Mouse (Mus musculus): ENCODE data around the gene Pdp2.

Pdp2 gene

DNA sequence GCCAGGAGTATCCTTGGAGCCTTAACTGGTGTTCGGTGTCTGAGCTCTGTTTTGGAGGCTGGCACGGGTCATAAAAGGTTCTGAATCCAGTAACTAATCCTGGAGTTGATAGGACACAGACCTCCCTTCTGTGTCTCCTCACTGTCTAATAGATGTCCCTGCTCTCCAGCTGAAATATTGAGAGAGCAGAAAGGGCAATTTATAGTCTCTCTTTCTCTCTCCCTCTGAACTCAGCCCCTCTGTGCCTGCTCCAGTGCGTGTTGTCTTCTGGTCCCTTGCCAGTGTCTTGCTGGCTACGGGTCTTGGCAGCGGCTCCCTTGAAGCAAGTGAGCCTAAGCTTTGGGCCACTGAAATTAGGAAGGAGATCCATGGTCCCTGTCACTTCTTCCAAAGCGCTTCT, 6.4 kb downstream of the Pdp2 start:
- peak; percentile 83 for DNase-seq (ENCODE audit: low spot score)

DNA sequence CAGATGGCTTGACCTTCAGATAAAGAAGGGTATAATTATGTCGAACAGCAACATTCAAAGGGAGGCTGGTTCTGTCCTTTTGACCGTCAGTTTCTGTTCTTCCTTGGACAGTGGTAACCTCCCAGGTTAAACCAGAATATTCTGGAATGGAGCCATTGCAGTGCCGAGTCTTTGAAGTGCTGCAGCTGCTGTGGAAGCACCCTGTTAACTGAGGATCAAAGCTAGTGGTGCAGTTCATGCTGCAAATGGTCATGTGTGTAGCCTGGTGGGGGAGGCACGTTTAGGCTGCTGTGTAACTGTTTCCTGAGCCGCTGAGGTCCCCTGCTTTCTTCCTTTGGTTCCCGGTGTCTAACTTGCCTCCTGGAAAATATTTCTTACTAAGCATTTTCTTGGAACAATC, 7.2 kb downstream of the Pdp2 start:
- peak; percentile 66 for DNase-seq (ENCODE audit: low spot score)

DNA sequence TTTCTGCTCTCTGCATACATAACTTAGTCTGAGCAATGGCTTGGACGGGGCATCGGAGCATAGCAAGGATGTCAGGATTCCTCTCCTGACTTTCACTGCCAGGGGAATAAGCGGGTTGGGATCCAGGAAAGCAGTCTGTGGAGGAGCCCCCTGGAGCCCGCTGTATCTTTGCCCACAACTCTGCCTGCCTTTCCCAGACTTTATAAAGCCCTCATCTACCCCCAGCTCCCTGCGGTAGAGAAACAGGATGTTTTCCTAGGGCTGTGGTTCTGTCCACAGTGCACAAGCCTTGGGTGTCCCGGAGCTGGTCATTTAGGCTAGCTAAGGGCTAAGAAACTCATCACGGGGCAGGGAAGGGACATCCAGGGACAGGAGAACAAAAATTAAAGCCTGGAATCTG, 10.1 kb downstream of the Pdp2 start:
- no peak for DNase-seq (ENCODE audit: low spot score)

DNA sequence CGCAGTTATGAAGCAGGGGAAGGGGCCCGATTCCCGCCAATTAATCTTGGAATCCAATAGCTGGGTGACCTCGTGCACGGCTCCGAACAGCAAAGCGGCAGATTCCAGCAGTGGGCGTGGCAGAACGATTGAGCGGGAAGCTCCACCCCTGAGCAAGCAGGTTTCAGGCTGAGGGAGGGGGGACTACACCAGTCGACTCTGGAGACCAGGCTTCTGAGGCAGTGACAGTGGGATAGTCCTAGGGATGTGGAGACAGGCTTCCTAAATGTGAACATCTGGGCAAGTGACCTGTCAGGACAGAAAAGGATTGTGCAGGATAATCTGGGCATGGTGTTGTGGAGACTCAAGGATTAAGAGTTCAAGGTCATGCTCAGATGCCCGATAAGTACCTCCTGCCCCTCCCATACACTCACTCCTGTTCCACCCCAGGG, 10.7 kb downstream of the Pdp2 start:
- DNase-seq (ENCODE audit: low spot score), result no peak

DNA sequence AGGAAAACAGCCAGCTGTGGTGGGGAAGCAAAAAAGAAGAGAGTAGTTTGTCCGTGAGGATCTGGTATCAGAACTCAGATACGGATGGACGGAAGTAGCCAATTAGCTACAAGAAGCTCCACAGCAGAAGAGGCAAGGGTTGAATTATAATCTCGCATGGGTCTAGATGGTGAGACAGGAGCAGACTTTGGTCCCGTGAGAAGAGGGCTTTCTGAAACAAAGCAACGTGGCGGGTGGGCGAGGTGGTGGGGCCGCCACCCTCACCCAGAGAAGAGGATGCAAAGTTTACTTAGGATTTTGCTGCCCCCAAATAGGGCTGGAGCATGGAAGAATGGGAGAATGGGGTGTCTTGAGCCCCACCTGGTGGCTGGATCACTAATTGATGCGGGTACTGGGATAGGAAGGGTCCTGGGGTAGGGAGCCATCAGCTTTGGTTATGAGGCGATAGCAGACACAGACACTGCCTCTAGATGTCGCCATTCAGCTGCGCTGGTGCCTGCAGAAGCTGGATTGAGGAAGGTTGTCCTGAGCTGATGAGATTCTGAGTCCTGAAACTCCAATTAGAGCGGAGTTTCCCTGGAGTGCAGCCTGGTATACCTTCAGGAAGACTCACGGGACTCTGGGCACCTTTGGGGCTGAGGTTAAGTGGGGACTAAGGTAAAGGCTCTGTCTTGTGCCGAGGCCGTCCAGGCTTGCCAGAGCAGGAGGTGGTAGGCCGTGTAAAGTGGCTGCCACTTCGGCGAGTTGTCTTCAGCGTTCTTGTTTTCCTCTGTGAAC, 11.4 kb downstream of the Pdp2 start:
- DNase-seq (ENCODE audit: low spot score), result peak; percentile 93

DNA sequence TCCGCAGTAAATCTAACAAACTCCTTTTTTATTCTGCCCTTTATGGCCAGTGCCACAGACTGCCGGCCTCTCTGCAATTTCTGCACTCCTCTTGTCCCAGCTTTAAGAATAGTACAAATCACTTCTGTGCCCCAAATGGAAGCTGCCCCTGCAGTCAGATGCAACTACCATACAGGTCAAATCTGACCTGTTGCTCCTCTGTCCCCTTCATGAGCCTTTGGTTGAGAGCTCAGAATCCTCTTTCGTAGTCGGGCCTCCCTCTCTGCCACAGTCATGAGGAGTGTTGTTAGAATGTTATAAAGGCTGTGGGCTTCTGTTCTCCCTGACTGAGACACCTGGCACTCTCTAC, 12.0 kb downstream of the Pdp2 start:
- no peak for DNase-seq (ENCODE audit: low spot score)

DNA sequence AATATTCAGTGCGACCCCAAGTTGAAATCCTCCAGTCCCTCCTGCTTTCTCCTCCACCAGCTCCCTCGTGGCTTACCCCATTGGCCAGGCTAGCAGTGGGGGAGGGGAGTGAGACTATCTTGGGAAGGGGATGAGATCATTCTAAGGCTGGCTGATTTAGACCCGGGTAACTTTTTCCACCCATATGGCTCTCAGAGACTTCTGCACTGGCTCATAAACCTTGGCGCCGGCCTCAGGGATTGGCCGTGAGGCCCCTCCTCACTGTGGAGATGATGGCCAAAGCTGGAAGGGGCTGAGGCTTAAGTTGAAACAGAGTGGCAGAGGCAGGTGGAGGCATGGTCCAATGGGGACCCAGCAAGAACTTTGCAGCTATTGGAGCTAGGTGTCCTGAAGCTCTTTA, 15.1 kb downstream of the Pdp2 start:
- DNase-seq (ENCODE audit: low spot score), result no peak

DNA sequence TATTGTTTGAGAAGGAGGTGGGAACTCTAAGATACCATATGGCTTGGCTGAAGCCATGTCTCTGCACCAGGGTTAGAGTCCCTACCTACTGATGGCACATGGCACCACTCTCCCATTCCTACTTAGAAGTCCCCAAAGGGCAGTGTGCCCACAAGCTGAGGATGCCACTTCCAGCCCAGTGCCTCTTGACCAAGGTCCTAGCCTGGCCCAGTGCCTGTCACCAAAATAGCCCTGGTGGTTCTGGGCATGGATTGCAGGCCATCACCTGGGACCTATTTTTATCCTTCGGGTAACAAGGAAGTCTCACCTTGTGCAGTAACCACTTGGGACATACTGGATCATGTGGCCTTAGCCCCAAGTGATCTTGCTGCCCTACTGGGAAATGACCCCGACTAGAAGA, 16.7 kb downstream of the Pdp2 start:
- DNase-seq (ENCODE audit: low spot score), result no peak

DNA sequence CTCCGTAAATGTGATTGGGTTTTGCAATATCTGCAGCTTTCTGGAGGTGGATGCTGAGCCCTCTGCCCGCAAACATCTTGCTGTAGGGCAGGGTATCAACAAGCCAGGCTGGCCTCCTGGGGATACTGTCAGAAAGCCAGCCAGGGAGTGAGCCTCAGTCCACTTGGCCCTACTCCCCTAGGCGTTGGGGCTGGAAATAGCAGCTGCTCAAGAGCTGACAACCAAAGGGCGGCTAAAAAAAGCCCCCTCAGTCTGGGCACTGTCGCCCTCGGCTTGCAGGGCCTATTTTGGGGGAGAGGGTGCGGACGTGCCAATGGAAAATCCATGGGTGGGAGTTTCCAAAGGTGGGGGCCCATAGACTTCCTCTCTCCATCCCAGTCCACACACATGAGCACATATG, 18.0 kb downstream of the Pdp2 start:
- no peak for DNase-seq (ENCODE audit: low spot score)

DNA sequence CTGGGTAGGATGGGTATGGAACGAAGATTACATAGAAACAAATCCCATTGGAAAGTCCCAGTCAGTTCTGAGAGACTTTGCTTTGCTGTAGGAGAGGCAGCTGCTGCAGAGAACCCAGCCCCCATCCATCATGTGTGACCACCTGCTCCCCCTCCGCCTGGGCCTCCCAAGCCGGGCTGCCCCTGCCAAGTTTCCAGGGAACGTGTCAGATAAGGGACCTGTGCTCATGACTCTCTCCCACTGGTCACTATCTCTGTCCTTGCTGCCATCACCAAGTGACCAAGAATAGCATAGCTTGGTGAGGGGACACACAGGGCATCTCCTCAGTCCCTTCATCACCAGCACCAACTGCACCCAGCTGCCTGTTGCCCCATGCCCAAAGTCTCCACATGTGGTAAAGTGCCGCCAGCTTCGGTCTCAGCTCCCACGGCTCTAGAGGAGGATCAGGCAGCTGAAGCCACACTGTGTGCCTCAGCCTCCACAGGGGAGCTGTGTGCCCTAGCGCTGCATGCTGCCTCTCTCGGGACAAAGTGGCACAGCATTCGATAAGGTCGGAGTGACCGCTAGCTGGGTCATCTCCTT, 19.0 kb downstream of the Pdp2 start:
- DNase-seq (ENCODE audit: low spot score), result no peak

DNA sequence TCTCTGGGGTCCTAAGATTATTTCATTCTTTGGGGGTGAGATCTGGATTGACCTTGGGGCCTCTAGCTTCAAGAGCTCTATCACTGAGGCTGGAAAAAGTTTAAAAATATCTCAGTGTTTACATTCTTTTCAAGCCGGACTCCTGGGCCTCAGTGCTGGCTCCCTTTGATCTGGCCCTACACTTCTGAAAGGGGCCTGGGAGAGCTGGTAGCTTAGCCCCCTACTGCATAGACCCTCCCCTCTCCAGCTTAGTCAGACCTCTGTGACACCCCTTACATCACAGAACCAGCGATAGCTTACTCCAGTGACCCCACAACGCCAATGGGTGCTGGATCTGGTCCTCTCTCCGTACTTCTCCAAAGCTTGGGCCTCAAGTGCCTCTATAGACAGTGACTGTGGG, 20.4 kb downstream of the Pdp2 start:
- DNase-seq (ENCODE audit: low spot score), result no peak

DNA sequence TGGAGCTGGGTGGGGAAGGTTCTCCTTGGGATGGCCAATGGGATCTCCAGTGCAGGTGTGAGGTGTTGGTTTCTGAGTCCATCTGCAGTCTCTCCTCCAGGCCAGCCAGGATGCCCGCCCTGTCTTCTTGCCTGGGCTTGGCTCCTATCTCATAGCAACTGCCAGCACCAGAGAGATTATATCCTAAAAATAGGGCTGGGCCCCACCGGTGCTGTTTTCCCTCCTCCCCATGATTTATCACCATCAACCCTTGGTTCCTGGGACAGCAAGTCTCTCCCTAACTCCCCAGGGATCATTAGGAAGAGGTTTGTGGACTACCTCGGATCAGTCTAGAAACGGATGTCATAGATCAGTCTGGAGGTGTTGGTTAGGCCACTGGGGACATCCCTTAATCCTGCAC, 21.9 kb downstream of the Pdp2 start:
- no peak for DNase-seq (ENCODE audit: low spot score)

DNA sequence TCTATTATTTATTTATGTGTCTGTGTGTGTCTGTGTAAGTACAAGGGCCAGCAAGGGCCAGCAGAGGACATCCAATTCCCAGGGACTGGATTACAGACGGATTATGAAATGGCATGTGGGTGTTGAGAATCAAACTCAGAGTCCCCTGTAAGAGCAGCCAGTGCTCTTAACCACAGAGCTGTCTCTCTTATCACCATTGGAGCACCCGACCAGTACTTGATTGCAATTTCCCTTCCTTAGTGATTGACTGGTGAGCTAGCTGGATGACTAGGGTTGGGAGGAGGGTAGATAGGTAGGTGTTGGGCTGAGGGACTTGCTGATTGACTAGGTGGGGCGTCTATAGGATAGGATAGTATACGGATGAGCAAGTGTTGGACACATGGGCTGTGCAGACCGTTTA, 29.5 kb downstream of the Pdp2 start:
- no peak for DNase-seq (ENCODE audit: low spot score)

DNA sequence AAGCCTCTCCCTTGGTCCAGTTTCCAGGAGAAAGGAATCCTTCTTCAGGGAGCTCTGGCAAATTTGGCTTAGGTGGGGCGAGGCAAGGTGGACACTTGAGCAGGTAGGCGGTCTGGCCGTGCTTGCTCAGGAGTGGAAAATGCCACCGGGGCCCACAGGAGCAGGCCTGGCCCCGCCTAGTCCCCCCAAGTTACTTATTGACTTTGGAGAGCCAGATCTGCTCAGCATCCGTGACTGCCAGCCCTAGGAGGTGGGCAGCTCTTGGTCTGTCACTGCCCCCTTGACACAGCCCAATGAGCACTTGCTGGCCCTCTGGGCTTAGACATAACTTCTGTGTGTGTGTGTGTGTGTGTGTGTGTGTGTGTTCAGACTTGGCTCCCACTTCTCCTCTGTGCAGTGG, 32.9 kb downstream of the Pdp2 start, which contains the start of gene Cdh16:
Cdh16 (minus strand) TSS at position 236 of the 400 bp plus-strand sequence.
- DNase-seq (ENCODE audit: low spot score), result no peak

DNA sequence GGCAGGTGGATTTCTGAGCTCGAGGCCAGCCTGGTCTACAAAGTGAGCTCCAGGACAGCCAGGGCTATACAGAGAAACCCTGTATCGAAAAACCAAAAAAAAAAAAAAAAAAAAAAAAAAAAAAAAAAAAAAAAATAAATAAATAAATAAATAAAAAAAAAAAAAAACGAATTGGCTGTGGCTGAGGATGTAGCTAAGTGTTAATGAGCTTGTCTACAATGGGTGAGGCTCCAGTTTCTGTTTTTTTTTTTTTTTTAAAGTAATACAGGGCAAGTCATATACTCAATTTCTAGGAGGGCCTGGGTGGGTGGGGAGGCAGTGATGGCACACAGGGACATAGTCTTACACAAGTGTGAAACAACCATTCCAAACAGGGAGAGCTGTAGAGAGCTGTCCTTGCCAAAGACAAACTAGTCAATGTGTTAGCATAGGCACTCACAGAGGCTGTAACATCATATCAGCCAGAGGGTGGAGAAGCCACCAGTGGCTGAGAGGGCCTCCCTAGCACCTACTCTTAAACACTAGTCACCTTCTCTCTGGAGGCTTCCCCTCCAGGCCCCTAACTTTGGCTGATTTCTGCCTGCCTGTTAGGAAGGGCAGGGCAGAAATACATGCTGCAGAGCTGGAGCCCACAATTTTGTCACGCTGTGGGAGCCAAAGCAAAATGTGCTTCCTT, 36.0 kb downstream of the Pdp2 start:
- DNase-seq (ENCODE audit: low spot score), result no peak

DNA sequence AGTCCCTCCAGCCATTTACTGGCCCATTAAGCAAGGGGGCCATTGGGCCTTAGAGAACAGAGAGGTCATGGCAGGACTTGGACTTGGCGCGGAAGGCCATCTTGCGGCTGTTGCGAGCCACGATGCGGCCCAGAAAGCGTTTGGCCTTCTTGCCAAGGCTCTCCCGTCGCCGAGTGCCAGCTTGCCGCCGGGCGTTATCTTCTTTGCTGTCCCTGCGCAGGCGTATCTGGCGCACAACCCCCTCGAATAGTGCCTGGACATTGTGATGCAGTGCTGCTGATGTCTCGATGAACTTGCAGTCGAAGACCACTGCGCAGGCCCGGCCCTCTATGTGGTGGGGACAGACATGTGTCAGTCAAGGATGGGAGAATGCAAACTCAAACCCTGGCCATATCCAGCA, 37.2 kb downstream of the Pdp2 start:
- no peak for DNase-seq (ENCODE audit: low spot score)

DNA sequence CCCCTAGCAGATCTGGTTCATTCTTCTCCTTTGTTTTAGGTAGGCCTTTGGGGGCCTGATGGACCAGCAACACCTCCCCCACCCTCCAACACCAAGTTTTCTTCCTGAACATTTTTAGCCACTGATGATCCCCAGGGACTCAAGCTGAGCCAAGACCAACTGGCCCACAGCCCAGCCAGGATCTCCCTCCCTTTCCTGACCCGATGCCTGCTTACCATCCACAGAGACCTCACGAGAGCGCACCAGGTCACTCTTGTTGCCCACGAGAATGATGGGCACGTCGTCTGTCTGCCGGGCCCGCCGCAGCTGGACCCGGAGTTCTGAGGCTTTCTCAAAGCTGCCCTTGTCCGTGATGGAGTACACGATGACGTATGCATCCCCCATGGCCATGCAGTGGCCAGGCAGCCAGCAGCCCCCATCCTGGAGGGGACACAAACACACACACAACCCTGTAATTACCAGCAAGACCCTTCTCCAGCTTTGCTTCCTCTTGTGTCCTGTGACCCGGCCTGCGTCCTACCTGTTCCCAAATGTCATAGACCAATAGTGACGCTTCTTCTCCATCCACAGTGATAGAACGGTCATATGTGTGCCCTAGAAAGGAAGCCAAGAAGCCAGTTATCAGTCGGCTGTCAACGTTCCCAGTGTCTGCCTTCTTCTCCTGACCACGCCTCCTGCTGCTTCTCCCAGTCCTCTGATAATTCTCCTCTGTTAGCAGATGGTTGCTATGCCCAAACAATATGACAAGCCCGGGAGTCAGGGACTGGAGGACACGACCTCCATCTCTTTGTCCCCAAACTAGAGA, 38.3 kb downstream of the Pdp2 start:
- peak; percentile 86 for DNase-seq (ENCODE audit: low spot score)

DNA sequence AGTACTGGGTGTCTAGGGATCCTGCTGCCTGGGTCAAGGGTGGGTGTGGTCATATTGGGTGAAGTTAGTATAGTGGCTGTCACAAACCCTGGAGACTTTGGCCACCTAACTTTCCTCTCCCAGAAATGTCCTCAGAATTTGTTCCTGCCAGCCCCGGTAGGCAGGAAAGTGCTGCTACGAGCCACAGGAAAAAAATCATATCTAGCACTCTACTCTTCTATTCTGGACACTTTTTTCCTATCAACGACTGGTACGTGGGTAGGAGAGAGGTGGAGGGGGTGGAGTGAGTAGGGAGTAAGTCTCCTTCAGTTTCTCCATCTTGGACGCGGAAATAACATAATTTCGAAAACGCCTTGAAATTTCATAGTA, 38.8 kb downstream of the Pdp2 start:
- no peak for DNase-seq (ENCODE audit: low spot score)

DNA sequence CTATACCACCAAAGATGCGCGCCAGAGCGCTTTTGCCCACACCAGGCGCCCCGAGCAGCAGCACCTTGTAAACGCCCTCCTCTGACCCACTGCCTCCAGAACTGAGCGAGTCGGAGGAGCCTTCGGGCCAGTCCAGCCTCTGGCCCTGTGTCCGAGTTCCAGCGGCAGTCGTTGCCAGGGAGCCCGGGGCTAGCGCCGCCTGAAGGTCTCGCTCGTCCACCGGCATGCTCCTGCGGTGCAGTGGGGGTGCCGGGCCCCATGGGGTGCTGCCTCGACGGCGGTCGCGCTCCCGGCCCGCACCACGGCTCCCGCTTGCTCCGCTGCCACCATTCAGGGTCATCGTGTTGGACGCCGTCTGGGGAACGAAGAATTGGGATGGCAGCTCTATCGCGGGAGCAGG, 39.3 kb downstream of the Pdp2 start:
- peak; percentile 69 for DNase-seq (ENCODE audit: low spot score)

DNA sequence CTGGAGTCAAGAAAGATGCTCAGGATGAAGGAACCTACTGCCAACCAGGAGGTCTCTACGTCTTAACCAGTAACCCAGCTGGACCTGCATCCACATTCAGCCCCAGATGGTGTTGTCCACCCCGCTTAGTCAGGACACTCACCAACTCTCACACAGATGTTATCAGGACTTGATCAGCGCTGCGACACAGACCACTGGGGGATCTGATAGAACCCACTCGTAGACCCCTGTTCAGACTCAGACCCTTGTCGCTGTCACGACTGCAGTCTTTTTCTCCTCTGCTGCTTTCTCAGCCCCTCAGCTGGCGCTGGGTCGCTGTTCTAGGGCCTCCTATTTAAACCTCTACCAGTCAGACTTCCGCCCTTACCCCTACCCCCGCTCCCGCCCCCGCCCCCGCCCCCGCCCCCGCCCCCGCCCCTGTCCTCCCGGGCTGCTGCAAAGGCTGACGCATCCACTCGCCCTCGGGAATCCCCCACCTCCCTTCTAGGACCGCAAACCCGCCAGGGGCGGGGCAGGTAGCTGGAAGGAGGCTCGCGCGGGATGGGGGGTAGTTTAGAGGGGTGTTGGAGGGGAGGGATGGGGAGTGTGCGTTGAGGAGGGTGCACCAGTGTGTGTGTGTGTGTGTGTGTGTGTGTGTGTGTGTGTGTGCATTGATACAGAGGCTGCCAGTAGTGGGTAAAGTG, 39.9 kb downstream of the Pdp2 start, which contains the start of gene Rrad:
Rrad (minus strand) TSS at position 347 of the 683 bp plus-strand sequence.
- DNase-seq (ENCODE audit: low spot score), result peak; percentile 88

DNA sequence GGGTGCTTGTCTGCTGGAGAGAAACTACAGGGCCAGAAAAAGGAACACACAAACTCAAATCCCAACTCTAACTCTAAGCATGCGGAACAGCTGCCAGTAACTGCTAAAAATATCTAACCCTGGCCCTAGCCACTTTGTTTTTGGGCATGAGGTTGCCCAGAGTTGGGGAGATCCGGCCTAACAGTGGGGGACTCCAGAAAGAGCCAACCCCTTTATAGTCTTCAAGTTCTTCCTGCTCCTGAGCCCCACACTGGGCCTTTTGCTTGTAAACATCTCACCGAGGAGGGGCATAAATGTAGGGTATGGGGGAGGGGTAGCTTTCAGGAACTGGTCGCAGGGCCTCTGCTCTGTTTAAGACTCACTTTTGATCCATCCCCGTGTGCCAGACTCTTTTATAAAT, 40.7 kb downstream of the Pdp2 start:
- DNase-seq (ENCODE audit: low spot score), result peak; percentile 27

DNA sequence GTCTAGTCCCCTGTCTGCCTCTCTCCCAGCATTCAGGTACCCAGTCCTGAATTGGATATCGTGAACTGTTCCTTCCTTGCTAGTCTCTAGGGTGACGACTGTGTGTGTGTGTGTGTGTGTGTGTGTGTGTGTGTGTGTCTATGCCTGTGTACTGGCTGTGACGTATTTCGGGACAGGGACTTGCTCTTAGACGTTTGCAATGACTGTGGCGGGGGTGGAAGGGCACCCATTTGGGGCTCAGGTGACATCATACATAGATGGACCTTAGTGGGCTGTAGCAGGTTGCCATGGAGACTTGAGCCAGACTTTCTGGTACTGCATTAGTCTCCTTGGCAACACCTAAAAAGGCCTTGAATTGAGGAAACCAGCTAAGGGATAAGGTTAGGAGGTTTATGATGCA, 41.2 kb downstream of the Pdp2 start:
- DNase-seq (ENCODE audit: low spot score), result peak; percentile 49
